Mouse (Mus musculus): ENCODE measurements at regions not wholly inside any gene's neighbourhood (a gene's known extent, or its start where the extent isn't known, plus 50 kb on each side); places are given as distances from the start of the nearest gene placed in this dataset.

GRCm38 (mm10) chr2:157633286-157633685, 62.2 kb upstream of the Blcap start:
- no peak for DNase-seq

DNA sequence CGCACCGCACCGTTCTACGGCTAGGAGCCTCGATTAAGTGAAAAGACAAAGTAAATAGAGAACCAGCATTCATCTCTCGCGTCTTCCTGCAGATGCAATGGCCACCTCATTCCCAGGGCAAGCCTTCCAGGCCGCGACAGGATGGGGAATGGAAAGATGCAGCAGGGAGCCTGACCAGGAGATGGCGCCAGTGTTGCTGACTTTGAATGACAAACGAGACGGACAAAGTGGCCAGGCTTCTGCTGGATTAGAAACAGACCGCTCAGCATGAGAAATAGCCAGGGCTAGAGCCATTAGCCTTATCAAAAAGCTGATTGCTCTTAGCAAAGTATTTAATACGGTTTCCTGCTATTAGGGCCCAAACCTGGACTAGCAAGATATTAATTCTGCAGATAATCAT, 64.6 kb upstream of the Blcap start:
- peak; percentile 89 to 91 for DNase-seq

GRCm38 (mm10) chr2:157640873-157641272, 69.8 kb upstream of the Blcap start:
- peak in 1 of 2 experiments; percentile 14 for DNase-seq

DNA sequence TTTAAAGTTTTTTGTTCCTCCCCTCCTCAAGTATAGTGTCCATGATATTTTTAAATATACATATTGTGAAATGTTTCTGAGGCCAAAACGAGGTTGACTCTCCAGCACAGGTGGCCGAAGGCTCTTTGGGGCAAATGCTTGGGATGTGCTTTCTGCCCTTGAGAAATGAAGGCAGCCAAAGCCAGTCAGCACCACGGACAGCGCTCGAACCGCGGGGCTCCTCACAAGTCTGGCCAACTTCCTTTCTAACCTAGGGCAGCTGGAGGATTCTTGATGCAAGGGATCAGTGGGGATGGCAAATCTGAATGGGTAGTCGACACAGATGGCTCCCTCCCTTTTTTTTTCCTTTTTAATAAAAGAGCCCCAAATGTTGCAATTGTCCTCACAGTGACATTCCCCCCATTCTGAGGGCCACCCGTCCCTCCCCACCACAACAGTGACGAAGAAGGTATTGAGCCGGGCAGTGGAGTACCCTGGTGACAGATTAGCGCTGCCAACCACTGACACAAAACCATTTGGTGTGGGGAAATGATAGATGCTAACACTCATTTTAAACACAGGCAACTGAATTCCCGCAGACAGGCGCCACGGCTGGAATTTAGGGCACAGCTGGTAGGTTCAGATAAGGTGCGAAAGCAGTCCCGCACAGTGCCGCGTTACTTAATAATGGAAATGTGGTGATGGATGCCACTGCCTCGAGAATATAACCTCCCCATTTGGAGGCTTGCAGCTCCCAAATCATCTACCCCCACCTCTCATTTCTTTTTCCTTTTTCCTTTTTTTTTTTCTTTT, 73.4 kb upstream of the Ctnnbl1 start:
- DNase-seq: peak; percentile 71 to 76

GRCm38 (mm10) chr2:157664481-157664880, 72.7 kb upstream of the Ctnnbl1 start:
- DNase-seq: no peak

- DNase-seq: no peak
Measured at GRCm38 (mm10) chr2:157670191-157670590, 67.0 kb upstream of the Ctnnbl1 start.

GRCm38 (mm10) chr2:157674906-157675305, 62.3 kb upstream of the Ctnnbl1 start:
- DNase-seq: no peak

- DNase-seq: no peak
Measured at GRCm38 (mm10) chr2:157676396-157677176, 60.6 kb upstream of the Ctnnbl1 start.

DNA sequence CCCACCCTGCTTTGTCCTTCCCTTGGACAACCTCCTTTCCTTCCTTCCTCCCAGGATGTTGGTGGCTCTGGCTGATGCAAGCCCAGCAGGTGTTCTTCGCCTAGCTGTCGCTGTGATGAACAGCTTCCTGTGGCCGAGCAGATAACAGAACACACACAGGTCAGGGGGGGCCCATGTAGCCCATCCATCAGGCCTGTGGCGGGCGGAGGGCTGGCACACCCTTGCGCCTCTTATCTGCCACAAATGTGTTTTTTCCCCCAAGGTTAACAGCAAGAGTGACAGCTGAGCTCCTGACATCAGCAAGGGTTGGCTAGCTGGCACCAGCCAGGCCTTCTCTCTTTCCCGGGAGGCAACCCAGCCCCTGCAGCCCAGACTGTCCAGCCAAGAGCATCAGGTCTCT, 59.9 kb upstream of the Ctnnbl1 start:
- peak; percentile 37 to 59 for DNase-seq

- no peak for DNase-seq
Measured at GRCm38 (mm10) chr2:157681931-157682330, 55.3 kb upstream of the Ctnnbl1 start.
